Mouse (Mus musculus): ENCODE results near the gene Riiad1.

Gene Riiad1

DNA sequence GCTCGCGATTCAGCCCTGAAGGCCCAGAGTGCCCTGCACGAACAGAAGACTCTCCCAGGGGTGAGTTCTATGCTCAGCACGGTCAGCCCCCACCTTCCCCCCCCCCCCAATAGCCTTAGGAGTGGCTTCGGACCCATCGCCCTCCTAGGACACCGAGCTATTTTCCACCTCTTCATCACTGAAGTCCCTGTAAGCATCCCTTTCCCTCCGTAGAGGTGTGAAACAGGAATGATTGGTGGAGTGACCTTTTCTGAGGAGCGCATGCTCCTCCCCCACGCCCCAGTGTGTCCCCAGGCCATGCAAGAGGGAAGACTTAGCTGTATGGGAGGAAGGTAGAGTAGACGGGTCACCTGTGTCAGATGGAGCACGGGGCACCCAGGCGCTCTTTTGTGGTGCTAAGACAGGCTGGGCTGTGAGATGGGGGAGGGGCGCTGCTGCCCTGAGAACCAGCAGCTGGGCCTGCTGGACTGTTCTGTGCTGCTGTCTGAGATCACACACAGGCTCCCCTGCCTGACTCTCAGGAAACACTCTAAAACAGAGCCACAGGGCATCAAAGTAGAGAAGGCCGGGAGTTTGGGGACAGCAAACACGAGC is at the start of gene Riiad1:
Gene Riiad1 (minus strand): TSS at position 51 of the 594 bp plus-strand sequence.
- DNase-seq (ENCODE audit: low spot score) = no peak

GRCm38 (mm10) chr3:94526731-94527130 is 46.6 kb upstream of the Riiad1 start:
- DNase-seq (ENCODE audit: low spot score) = no peak

GRCm38 (mm10) chr3:94506664-94507063 is 26.5 kb upstream of the Riiad1 start:
- DNase-seq (ENCODE audit: low spot score) = no peak

DNA sequence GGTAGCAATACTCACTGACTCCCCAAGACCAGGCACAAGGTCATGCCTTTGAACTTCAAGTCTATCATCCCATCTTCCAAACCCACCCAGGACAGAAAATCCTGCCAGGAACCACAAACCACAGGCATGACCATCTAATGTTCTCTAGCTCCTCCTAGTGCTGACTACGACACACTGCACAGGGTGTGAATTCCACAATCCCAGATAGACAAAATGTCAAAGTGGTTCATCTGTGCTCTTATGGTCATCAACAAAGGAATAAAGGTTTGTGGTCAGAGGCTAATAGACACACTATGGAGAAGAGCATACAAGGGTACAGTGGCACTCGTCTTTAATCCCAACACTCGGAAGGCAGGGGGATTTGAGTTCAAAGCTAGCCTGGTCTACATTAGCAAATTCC is 22.1 kb upstream of the Riiad1 start:
- DNase-seq (ENCODE audit: low spot score) = no peak

DNA sequence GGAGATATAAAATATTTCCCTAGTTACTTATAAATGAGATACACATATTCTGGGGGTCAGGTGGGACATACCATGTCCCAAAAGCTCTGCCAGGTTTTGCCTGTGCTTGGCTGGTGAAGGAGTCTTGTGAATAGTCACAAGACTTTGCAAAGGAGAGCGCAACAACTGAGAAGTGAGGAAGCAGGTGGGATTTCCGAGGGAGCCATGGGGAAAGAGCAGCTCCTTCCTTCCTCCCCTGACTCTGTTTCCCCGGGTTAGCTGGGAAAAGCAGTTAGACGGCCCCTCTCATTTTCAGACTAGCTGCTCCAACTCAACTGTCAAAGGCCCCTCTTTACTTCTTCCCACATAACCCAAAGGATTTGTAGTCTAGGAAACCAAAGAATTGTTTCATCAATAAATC is 17.0 kb upstream of the Riiad1 start:
- no peak for DNase-seq (ENCODE audit: low spot score)

GRCm38 (mm10) chr3:94487581-94487980 is 7.4 kb upstream of the Riiad1 start:
- DNase-seq (ENCODE audit: low spot score) = no peak

- DNase-seq (ENCODE audit: low spot score) = no peak
These were observed 5.8 kb upstream of the Riiad1 start for GRCm38 (mm10) chr3:94485922-94486321.

GRCm38 (mm10) chr3:94483790-94484439 is 3.8 kb upstream of the Riiad1 start:
- no peak for DNase-seq (ENCODE audit: low spot score)

GRCm38 (mm10) chr3:94482764-94483385 is 2.7 kb upstream of the Riiad1 start:
- no peak for DNase-seq (ENCODE audit: low spot score)

GRCm38 (mm10) chr3:94481429-94481828 is 1.3 kb upstream of the Riiad1 start:
- DNase-seq (ENCODE audit: low spot score) = no peak

GRCm38 (mm10) chr3:94479564-94479963 is 577 bp downstream of the Riiad1 start:
- DNase-seq (ENCODE audit: low spot score) = peak; percentile 39

- no peak for DNase-seq (ENCODE audit: low spot score)
These were observed 1.5 kb downstream of the Riiad1 start for GRCm38 (mm10) chr3:94478591-94479169.

DNA sequence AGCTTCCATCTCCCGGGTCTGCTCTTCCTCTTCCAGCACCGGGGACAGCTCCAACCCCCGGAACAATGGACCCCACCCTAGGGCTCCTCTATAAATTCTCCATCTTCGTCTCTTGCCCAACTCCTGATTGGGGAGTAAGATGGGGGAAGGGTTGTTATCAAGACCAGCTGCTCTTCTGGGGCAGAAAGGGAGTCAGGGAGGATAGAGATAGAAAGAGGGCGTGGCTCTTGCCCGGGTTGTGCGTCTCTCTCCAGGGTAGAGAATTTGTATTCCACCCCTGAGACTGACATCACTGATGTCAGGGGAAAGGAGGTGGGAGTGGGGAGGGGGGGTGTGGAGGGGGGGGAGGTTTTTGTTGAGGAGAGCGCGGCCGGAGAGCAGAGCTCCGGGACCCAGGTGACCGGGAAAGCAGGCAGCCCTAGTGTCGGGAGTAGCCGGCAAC is 2.1 kb downstream of the Riiad1 start, which contains the start of gene Celf3:
Gene Celf3 (plus strand): TSS at position 315 of the 442 bp plus-strand sequence.
- DNase-seq (ENCODE audit: low spot score) = no peak

GRCm38 (mm10) chr3:94477444-94477843 is 2.7 kb downstream of the Riiad1 start:
- no peak for DNase-seq (ENCODE audit: low spot score)

GRCm38 (mm10) chr3:94476301-94477035 is 3.7 kb downstream of the Riiad1 start:
- DNase-seq (ENCODE audit: low spot score) = no peak

- no peak for DNase-seq (ENCODE audit: low spot score)
These were observed 6.4 kb downstream of the Riiad1 start for GRCm38 (mm10) chr3:94473567-94474232.

- no peak for DNase-seq (ENCODE audit: low spot score)
These were observed 7.0 kb downstream of the Riiad1 start for GRCm38 (mm10) chr3:94473115-94473505.

DNA sequence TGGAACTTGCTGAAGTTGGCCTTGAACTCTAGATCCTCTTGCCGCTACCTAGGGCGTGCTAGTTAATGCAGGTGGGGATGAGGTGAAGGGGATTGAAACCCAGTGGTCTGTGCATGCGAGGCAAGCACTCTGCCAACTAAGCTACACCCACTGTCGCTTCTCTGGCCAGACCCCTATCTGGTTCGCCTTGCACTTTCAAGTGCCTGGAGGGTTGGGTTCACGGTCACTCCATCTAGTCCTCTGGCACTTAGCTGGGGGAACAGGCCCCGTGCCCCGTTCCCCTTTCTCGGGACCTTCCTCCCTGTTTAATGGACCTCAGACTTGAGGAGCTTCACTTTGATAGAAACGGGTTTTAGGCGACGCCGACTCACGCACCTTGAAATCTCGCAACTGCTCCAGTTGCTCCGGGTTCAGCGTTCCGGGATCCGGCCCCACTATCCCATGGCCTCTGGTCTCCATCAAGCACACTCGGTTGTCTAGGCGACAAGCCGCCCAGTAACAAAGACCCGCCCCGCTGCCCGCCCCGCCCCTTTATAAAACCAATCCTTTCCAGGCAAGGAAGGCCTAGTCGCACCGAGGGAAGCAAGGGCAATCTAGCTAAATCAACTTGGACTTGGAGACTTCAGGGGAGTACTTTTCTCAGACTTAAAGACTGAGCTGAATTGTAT is 7.6 kb downstream of the Riiad1 start:
- DNase-seq (ENCODE audit: low spot score) = peak; percentile 36

GRCm38 (mm10) chr3:94468931-94469330 is 11.2 kb downstream of the Riiad1 start:
- DNase-seq (ENCODE audit: low spot score) = no peak

GRCm38 (mm10) chr3:94465632-94466430 is 14.3 kb downstream of the Riiad1 start:
- no peak for DNase-seq (ENCODE audit: low spot score)

All from ovary, postnatal 36 days (tissue).